Mouse (Mus musculus): ENCODE measurements around the gene Tpra1.

- no peak for TF ChIP-seq POLR2A (IDR thresholded peaks at IDR 0.05; ENCODE audit: extremely low read depth, insufficient read depth, low read length)
- peak; percentile 65 for TF ChIP-seq CTCF (IDR thresholded peaks at IDR 0.05; ENCODE audit: extremely low read depth, insufficient read depth, low read length)
Measured at GRCm38 (mm10) chr6:88935735-88936276, 33.8 kb downstream of the Tpra1 start.
